Mouse (Mus musculus): Measurements from ENCODE around the gene Zyg11a. TPM values are rescaled to one million over a fixed set of nuclear protein-coding genes. Genes with fewer than 3 reads are reported as not detected.

The Zyg11a gene
- polyA plus RNA-seq, 1 experiment: not detected

DNA sequence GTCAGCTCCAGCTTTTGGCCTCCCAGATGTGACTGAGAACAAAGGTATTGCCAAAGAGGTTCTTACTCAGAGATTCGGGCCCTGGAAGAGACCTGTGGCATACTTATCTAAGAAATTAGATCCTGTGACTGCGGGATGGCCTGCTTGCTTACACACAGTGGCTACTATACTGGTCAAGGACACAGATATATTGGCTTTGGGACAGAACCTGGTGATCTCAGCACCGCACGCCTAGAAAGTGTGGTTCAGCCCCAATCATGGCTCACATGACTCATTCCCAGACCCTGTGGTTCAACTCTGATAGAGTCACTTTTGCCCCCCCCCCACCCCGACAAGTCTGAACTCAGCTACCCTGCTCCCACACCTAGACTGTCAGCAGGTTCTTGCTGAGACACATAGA lies 80.9 kb downstream of the Zyg11a start:
- TF ChIP-seq MAX (IDR thresholded peaks at IDR 0.05; ENCODE audit: low read depth) (no peak), CEBPB (IDR thresholded peaks at IDR 0.05; ENCODE audit: insufficient read depth, poor library complexity, severe bottlenecking) (no peak), POLR2A (IDR thresholded peaks at IDR 0.05; ENCODE audit: insufficient read length, low read depth) (no peak), SRF (IDR thresholded peaks at IDR 0.05; ENCODE audit: control insufficient read depth, insufficient read length, low read depth) (no peak), TCF12 (IDR thresholded peaks at IDR 0.05; ENCODE audit: insufficient read depth, poor library complexity, severe bottlenecking) (no peak), MYOG (IDR thresholded peaks at IDR 0.05; ENCODE audit: control insufficient read depth in 1 of 3, insufficient read depth in 1 of 3, insufficient read length in 2 of 3, low read depth in 2 of 3) (no peak), E2F4 (IDR thresholded peaks at IDR 0.05; ENCODE audit: insufficient read depth) (no peak), USF1 (IDR thresholded peaks at IDR 0.05; ENCODE audit: low read depth) (no peak), TCF3 (IDR thresholded peaks at IDR 0.05; ENCODE audit: insufficient read length, low read depth) (no peak), MYOD1 (IDR thresholded peaks at IDR 0.05; ENCODE audit: control insufficient read depth in 1 of 3, insufficient read length in 2 of 3, low read depth in 2 of 3) (no peak), REST (IDR thresholded peaks at IDR 0.05; ENCODE audit: insufficient read depth, insufficient read length) (no peak), POLR2AphosphoS2 (IDR thresholded peaks at IDR 0.05; ENCODE audit: insufficient read length, low read depth) (no peak)

More for the DNA sequence above, 80.9 kb downstream of the Zyg11a start:
- no peaks in the 10 kb centered on the region for H3K27me3 ChIP-seq (ENCODE audit: control insufficient read depth, insufficient read depth, insufficient read length)
- H3K79me2 ChIP-seq (ENCODE audit: control insufficient read depth, insufficient read depth): no peaks in the 10 kb centered on the region
- H3K4me2 ChIP-seq (ENCODE audit: low read depth): no peak overlapping the region
- no peak overlapping the region for H3K4me3 ChIP-seq
- H3K36me3 ChIP-seq (ENCODE audit: control insufficient read depth, insufficient read depth): no peaks in the 10 kb centered on the region
- H3ac ChIP-seq (ENCODE audit: control insufficient read depth, insufficient read length): no peak overlapping the region

Other genes with a start within 250 kb of the Zyg11a start
- 0.22 TPM for gene Slc1a7, start 249.7 kb downstream of the Zyg11a start, polyA plus RNA-seq (2012; fragmentation: generic; extraction: Trizol)
- gene Podn, start 121.6 kb downstream of the Zyg11a start, polyA plus RNA-seq (2012; fragmentation: generic; extraction: Trizol): 0.10 TPM
- 79.8 TPM for gene Scp2, start 73.0 kb downstream of the Zyg11a start, polyA plus RNA-seq (2012; fragmentation: generic; extraction: Trizol)
- gene Echdc2, start 52.6 kb downstream of the Zyg11a start, polyA plus RNA-seq (2012; fragmentation: generic; extraction: Trizol): 8.6 TPM
- gene Zyg11b, start 83.0 kb upstream of the Zyg11a start, polyA plus RNA-seq (2012; fragmentation: generic; extraction: Trizol): 12.8 TPM
- 31.9 TPM for gene Coa7, start 110.1 kb upstream of the Zyg11a start, polyA plus RNA-seq (2012; fragmentation: generic; extraction: Trizol)
- 0.40 TPM for gene Shisal2a, start 165.3 kb upstream of the Zyg11a start, polyA plus RNA-seq (2012; fragmentation: generic; extraction: Trizol)
- 0.34 TPM for gene Gpx7, start 188.9 kb upstream of the Zyg11a start, polyA plus RNA-seq (2012; fragmentation: generic; extraction: Trizol)
- 10.6 TPM for gene Tut4, start 241.4 kb upstream of the Zyg11a start, polyA plus RNA-seq (2012; fragmentation: generic; extraction: Trizol)